Mouse (Mus musculus): Measurements from ENCODE around the gene Amer3.
"Not testable (repeated sequence)": the region's sequence is repeated elsewhere in the genome, so short reads cannot be mapped to it uniquely, and the experiment has no call there.

Amer3 gene

DNA sequence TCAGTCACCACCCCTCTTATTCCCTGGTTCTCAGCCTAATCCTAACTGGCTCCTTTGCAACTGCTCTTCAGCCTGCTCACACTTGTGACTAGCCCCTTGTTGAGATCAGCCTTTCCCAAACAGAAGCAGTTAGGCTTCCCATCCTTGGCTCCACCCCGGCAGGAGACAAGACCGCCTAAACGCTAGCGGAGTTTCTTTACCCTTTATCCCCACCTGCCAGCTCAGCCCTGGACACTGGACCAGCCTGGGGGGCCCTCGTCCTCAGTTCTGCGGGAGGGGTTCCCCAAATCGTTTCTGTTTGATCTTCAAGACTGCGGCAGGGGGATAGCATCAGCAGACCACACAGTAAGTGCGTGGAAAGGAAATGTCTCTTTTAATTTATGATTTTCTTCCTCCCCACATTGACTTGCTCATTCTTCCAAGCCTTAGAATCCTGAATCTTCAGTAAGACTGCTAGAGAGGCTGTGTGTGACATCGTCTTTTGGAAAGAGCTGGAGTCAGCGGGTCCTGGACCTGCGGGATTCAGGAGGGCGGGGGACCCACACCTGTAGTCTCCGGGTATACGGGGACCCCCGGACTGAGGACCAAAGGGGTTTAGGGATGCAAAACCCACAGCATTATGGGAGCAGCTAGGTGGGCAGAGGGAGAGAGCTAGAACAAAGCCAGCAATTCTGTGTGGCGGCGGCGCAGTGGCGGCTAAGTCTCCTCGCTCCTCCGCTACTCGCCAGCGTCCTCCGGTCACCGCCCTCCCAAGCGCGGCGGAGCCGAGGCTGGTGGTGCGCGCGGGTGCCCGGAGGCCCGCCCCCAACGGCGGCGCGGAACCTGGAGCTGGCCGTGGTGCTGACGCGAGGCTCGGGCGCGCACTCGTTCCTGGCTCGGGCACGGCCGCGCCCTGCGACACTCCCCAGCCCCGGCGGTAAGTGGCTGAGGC lies at the start of gene Amer3:
Amer3 (plus strand) TSS at position 807 of the 931 bp plus-strand sequence.
- DNase-seq, result peak; percentile 71

DNA sequence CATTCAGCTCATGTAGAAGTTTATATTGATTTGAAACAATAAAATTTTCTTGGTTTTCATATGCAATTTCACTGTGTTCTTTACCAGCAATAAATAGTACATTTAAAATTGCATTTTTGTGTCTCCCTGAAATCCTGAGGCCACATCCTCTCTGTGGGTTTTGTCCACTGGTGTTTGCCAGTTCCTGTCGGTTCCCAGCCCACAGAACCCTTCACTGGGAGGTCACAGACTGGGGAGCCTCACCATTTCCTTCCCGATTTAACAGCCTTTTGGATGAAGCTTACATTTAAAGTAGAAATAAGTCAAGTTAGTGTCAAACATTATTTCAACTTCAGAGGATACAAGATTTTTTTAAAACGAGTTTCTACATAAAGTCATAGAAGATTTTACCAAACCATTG lies 44.9 kb upstream of the Amer3 start:
- not testable (repeated sequence) for DNase-seq

DNA sequence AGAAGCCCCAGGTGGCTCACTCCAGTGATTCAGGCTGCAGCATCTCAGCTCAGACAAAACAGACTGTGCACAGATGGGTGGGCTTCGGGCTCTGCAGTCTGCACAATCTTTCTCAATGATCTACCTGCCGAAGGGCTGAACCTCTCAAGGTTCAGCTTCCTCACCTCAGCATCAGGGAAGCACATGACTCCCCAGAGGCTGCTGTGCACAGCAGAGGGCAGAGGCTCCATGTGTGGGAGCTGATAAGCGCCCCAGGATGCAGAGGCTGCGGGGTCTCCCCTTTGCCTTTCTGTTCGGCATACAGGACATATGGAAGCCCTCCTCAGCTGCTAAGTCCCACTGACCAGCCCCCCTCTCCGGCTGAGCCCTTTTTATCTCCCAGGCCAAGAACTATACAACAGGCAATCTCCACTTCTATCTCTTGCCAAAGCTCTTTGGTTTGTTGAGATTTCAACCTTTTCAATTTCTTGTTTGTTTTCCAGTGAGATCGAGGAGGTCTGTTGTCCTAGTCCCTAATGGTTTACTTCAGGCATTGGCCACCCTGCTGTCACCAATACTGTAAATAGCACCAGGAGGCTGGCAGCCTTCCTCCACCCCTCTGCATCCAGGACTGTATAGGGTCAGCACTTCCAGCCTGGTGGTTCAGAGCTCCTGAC lies 44.3 kb upstream of the Amer3 start, which contains the start of gene Cfc1:
Cfc1 (plus strand) TSS at position 606 of the 656 bp plus-strand sequence.
- not testable (repeated sequence) for DNase-seq

GRCm38 (mm10) chr1:34536291-34536766 lies 43.1 kb upstream of the Amer3 start:
- no peak for DNase-seq

DNA sequence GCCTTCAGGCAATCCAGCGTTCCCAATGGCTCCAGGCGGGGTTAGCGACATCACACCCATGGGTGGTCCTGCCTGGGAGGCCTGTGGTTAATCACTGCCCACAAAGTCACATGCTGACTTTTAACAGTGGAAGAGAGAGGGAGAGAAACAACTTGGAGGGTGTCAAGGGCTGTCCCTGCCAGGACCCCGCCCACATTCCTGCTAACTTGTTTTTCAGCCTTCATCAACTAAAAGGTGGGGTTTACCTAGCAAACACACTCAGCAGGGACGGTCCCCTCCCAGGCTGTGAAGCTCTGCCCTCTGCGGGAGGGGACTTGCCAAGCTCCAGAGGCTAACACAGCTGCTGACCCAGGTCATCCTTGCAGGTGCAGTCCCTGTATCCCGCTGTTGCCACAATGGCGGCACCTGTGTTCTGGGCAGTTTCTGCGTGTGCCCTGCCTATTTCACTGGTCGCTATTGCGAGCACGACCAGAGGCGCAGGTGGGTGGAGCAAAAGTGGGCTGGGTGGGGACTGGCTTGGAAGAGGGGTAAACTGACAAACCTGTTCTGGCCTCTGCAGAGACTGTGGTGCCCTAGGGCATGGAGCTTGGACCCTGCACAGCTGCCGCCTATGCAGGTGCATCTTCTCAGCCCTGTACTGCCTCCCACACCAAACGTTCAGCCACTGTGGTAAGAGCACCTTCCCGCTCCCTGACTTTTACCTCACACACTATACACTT lies 42.5 kb upstream of the Amer3 start:
- no peak for DNase-seq

- DNase-seq, result no peak
Measured at GRCm38 (mm10) chr1:34547074-34547473, 32.4 kb upstream of the Amer3 start.

DNA sequence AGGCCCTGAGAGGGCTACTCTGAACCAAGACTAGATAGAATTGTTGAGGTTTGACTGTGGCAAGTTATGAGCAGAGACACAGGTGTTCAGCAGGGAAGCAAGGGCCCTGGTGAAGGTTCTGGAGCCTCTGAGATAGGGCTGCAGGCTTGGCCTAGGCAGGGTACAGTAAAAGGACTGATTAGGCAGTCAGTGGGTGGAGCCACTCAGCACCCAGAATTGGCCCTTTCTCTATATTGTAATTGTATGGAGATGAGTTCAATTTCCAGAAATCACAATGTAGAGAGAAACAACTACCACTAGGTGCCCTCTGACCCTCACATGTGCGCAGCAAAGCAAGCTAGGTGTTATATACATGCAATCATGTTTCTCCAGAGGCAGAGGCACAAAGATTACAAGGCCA lies 25.8 kb upstream of the Amer3 start:
- DNase-seq, result no peak

- DNase-seq, result no peak
Measured at GRCm38 (mm10) chr1:34554275-34554674, 25.2 kb upstream of the Amer3 start.

DNA sequence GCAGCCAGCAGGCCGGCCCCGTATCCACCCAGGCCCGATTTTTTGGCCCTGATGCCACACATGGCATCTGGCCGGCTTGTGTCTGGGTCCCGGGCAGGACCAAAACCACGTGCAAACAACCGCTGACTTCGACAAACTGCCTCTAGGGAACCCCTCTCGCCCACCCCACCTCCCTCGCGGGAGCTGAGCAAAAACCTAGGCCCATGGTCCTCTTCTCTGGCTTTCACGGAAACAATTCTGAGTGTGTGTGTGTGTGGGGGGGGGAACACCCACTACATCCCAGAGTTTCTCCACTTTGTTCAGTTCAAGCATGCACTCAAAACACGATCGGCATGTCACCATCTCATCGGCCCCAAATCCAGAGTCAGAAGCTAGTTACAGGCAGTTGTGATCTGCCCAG lies 18.6 kb upstream of the Amer3 start, which contains the start of gene Prss40:
Prss40 (minus strand) TSS at position 101 of the 400 bp plus-strand sequence.
- no peak for DNase-seq

DNA sequence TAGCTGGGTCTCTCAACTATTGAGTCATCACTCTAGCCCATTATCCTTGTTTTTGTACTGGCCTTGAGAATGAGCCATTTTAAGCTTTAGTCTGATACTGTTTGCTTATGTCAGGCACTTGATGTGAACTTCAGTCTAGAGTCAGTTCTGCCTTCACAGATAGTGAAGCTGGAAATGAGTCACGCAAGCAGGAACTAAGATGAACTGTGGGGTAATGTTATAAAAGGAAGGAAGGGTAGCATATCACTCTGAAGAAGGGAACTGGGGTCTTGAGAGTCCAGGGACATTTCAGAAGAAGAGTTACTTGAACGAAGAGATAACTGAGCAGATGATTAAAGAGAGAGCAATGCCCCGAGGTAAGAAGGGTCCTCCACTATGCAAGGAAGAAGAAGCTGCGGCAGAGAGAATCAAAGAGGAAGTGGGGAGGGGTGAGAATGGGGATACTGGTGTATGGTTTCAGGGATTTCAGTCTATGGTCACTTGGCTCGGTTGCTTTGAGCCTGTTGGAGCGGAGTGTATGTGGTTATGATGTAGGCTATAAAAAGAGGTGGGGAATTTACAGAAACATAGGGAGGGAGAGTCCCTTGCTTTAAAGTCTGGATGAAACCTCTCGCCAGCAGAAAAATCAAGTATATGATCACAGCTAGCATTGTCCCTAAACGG lies 14.9 kb upstream of the Amer3 start:
- no peak for DNase-seq

- no peak for DNase-seq
Measured at GRCm38 (mm10) chr1:34568120-34568519, 11.3 kb upstream of the Amer3 start.

DNA sequence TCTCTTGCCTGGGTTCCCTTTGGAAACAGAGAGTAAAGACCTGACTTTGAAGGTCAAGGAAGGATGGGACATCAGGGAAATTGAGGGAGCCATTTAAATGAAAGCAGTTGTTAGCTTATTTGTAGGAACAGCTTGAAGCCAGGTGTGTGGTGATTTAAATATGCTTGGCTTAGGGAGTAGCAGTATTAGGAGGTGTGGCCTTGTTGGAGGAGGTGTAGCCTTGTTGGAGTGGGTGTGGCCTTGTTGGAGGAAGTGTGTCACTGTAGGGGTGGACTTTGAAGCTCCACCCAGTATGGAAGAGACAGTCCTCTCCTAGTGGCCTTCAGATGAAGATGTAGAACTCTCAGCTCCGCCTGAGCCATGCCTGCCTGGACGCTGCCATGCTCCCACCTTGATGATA lies 9.6 kb upstream of the Amer3 start:
- DNase-seq, result no peak

DNA sequence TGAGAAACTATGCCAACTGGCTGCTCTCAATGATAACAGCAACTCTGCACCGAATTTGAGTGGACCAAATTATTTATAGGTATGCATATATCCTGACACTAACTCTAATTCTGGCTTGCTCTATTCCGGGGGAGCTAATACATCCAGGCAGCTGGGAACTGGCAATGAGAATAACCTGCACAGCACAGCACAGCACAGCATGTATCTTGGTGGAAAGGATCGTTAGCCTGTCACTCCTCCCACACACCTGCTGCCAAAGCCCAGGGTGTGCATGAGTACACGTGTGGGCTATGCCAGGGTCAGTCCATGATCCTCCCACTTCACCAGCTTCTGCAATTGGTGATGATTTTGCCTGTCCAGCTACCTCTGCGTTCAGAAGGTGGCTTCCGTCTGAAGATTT lies 8.0 kb upstream of the Amer3 start:
- DNase-seq, result no peak

GRCm38 (mm10) chr1:34573221-34573620 lies 6.2 kb upstream of the Amer3 start:
- DNase-seq, result no peak

DNA sequence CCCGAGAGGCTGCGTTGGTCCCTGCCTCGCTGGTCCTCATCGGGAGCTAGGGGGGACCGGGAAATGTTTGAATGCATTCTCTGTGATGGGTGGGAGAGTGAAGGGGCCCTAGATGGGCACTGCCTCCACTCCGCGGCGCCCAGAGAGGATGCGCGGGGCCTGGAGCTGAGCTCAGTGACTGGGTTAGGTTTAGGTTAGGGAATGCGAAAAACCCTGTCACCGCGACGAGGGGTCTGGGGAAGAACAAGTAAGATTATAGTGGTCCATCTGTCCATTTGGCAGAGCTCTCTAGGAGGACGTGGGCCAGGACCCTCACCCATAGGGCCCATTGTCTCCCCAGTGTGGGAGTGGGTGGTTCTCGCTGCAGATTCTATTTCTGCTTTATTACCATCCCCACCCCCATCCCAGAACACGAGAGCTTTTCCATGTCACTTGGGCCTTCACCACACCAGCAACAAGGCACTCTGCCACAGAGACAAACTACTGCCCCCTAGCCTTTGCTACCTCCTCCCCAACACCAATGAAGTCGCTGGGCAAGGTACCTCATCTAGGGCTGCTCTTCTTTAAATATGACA lies 412 bp downstream of the Amer3 start:
- DNase-seq, result no peak

DNA sequence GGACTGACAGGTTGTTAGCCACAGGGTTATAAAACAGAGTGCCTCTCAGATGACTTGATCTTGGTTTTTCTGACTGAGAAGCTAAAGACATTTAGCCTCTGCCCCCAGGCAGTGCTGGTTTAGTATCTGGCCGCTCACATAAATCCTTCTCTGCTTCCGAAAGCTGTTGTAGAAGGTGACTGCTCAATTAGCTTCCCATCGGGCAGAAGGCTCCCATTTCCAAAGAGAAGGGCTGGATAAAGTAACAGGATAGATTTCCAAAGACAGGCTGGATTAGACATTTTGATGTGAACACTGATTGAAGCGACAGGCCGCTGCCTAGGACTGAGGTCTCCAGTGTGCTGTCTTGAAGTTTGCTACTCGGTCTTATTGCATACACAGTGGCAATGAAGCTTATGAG lies 2.8 kb downstream of the Amer3 start:
- DNase-seq, result no peak

- no peak for DNase-seq
Measured at GRCm38 (mm10) chr1:34583821-34584263, 4.4 kb downstream of the Amer3 start.

DNA sequence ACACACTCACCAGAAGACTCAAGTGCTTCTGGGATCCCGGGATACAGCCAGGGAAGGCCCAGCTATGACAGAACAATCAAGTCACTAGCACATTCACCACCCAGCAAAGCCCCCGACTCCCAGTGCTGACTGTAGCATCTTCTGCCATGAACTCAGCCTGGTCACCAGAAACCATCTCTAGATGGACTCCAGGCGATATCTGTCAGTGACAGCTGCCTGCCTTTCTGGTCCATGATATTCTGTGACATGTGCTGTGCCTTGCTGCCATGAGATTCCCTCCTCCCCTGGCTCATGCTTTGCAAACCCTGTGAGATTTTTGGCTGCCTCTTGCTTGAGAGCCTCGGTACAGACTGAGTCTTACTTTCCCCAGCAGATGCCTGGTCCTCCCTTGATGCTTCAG lies 5.3 kb downstream of the Amer3 start:
- DNase-seq, result no peak

GRCm38 (mm10) chr1:34587298-34588096 lies 8.0 kb downstream of the Amer3 start:
- DNase-seq, result no peak

GRCm38 (mm10) chr1:34600000-34600399 lies 20.5 kb downstream of the Amer3 start:
- DNase-seq, result no peak
